Mouse (Mus musculus) layer of hippocampus, adult 8-10 months (tissue): ENCODE results near the gene Prox1. TPM values are rescaled to one million over a fixed set of nuclear protein-coding genes. Genes with fewer than 3 reads are reported as not detected.
A peak's percentile ranks its signal among the peaks of the same experiment; 100 is the strongest.

Experiments used
- DNase-seq, 2 experiments: peaks; one replicate each; pipeline ENCODE4 v3.0.0; 2022; ENCODE audit warnings: low spot score in 2 of 2
- total RNA-seq, 4 experiments: library from RNA; stranded (reverse); gene quantifications; 2 replicates each; pipeline ENCODE4 v1.2.4; 2022

The Prox1 gene
- total RNA-seq, 4 experiments from 2014 or later = 62.2 to 75.9 (median 71.3) TPM

DNA sequence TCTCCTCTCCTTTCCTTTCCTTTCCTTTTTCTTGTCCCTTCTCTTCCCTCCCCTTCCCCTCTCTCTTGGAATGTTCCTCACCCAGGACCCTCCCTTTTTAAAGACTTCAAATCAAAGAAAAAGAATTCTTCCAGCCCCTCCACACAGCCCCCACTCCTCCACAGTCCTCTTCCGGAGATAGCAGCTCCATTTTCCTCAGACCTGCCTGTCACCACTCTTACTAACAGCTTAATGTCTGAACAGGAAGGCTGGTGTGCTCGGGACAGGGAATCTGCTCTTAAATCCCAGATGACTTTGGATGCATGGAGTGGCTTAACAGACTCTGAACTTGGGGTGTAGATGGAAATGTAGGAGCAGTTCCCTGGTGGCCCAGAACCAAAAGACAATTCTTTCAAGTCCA is 81.6 kb downstream of the Prox1 start:
- DNase-seq = no peak

DNA sequence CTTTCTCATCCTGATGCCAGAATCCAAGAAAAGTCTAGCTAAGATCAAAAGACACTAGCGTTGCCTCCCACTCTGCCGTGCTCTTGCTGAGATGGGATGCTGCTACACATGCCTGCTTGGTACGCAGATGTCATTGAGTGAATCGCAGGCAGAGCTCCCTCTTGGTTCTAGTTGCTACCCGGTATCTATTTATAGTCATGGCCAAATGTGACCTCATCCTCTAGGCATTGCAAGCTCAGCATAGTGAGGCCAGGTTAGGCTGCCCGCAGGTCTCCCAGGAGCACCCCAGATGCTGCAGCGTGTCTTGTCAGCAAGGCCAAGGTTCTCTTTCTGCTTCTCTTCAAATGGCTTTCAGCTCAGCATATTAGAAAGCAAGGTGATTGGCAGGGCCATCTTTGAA is 84.8 kb downstream of the Prox1 start:
- no peak for DNase-seq

DNA sequence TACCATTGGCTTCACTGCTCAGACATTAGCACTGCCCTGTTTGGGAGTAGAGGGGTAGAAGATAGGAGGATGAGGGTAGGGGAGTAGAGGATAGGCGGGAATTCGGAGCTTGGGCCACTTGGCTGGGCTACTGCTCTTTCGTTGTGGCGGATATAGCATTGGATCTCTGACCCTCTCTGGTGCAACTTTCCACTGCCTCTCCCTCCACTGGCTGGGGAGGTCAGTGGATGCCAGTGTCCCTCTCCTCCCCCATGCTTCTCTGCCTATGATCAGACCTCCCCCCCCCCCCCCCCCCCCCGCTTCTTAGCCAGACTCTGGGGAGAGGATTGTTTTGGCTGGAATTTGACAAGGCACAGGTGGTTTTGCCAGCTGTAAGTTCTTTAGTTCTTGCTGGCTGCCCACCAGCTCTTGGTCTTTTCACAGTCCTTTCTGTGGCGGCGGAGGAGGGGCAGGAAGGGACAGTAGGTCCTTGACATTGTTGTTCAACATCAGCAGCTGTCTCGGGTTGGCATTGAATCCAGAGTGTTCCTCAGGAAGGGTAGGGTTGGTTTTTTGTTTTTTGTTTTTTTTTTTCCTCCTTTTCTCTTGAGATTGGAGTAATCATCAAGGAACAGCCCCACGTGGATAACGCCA is 90.8 kb downstream of the Prox1 start:
- DNase-seq = no peak

DNA sequence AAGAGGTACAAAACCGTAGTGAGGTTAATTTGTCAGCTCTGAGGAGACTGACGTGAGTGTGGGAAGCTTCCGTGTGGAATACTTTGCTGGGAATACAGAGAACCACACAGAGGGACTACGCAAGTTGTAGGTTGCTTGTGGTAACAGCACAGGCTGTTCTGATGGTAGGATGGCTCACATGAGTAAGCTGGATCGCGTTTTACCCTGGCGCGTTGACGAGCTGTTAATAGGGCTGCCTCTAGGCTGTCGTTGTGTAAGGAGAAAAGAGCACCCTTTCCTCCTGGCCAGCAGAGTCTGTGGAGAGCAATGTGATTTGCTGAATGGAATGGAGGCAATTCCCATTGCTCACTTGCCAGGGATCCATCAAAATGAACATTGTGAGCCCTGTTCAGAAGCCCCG is 93.9 kb downstream of the Prox1 start:
- peak; percentile 26 to 52 for DNase-seq

Other genes with a start within 250 kb of the Prox1 start
- gene Smyd2, start 248.4 kb downstream of the Prox1 start, total RNA-seq = 10 to 100 TPM; 69.1 to 78.0 (median 73.4) TPM